Mouse (Mus musculus) kidney, adult 10 weeks (tissue): ENCODE measurements around the gene Ncbp2. TPM values are rescaled to one million over a fixed set of nuclear protein-coding genes. Genes with fewer than 3 reads are reported as not detected.

Experiments
- polyA plus RNA-seq: library from polyadenylated mRNA; stranded (reverse); fragments of 350-450 nt; fragmentation: Illumina TruSeq; extraction: RNeasy Lipid Tissue Mini Kit (QIAGEN cat#74804); gene quantifications from one replicate; pipeline ENCODE4 v1.2.3, GENCODE M21; 2014; ENCODE audit warnings: low read depth, low replicate concordance

Ncbp2 gene
- polyA plus RNA-seq, result 69.7 TPM

GRCm38 (mm10) chr16:31948345-31948774 is at the start of gene Ncbp2, which contains the start of gene 0610012G03Rik:
Ncbp2 (plus strand) TSS chr16:31948513.
0610012G03Rik (minus strand) TSS chr16:31948494.

GRCm38 (mm10) chr16:31933751-31934549 is 14.4 kb upstream of the Ncbp2 start, which contains the start of gene Pigz:
Pigz (plus strand) TSS chr16:31933851.

GRCm38 (mm10) chr16:32002509-32003477 is 54.5 kb downstream of the Ncbp2 start, which contains the start of gene Senp5:
Senp5 (minus strand) TSS chr16:32003287.

Other genes with a start within 250 kb of the Ncbp2 start
- gene Meltf, start 69.7 kb upstream of the Ncbp2 start, polyA plus RNA-seq, result not detected
- not detected for gene Pigz, start 14.7 kb upstream of the Ncbp2 start, polyA plus RNA-seq
- gene 0610012G03Rik, start within 50 bp of the Ncbp2 start, polyA plus RNA-seq, result 4.9 TPM
- gene Senp5, start 54.8 kb downstream of the Ncbp2 start, polyA plus RNA-seq, result 24.6 TPM
- 76.3 TPM for gene Pak2, start 130.8 kb downstream of the Ncbp2 start, polyA plus RNA-seq
- 86.6 TPM for gene Pigx, start 151.2 kb downstream of the Ncbp2 start, polyA plus RNA-seq
- 36.8 TPM for gene Cep19, start 151.3 kb downstream of the Ncbp2 start, polyA plus RNA-seq
- gene Nrros, start 217.1 kb downstream of the Ncbp2 start, polyA plus RNA-seq, result 0.40 TPM
- gene Bex6, start 231.3 kb downstream of the Ncbp2 start, polyA plus RNA-seq, result not detected